Mouse (Mus musculus) liver, postnatal 0 days (tissue): Measurements from ENCODE around the gene Mansc4. TPM values are rescaled to one million over a fixed set of nuclear protein-coding genes. Genes with fewer than 3 reads are reported as not detected.

Source experiments
- ATAC-seq: fragments of 200-750 bp; cut with Nextera tagmentation; 2 replicates; pipeline ENCODE4 v1.8.0; 2017; ENCODE audit warnings: mild to moderate bottlenecking, moderate library complexity
- DNase-seq: peaks from one replicate; pipeline ENCODE4 v3.0.0-alpha.2; 2016
- H3K27ac ChIP-seq: fragments of 300-500 bp; sonication (generic); 2 replicates; pipeline ENCODE4 v1.5.1; 2014; ENCODE audit warnings: antibody characterized with exemption, moderate library complexity, mild to moderate bottlenecking, low read depth
- H3K27me3 ChIP-seq: fragments of 300-500 bp; sonication (generic); 2 replicates; pipeline ENCODE4 v1.6.1; 2014; ENCODE audit warnings: low read length, control low read depth, mixed read lengths; ENCODE audit not compliant: insufficient read depth
- H3K36me3 ChIP-seq: fragments of 300-500 bp; sonication (generic); replicated peaks from 2 replicates; pipeline ENCODE4 v1.6.1; 2014; ENCODE audit warnings: mild to moderate bottlenecking, control low read depth, low read length, moderate library complexity, mixed read lengths; ENCODE audit not compliant: insufficient read depth
- H3K4me1 ChIP-seq: fragments of 300-500 bp; sonication (generic); 2 replicates; pipeline ENCODE4 v1.6.1; 2014; ENCODE audit warnings: antibody characterized with exemption, mild to moderate bottlenecking, control low read depth; ENCODE audit not compliant: insufficient read depth
- H3K4me2 ChIP-seq: fragments of 300-500 bp; sonication (generic); 2 replicates; pipeline ENCODE4 v1.6.1; 2014; ENCODE audit warnings: low read depth, mild to moderate bottlenecking, low read length, moderate library complexity, mixed read lengths
- H3K4me3 ChIP-seq: fragments of 300-500 bp; sonication (generic); 2 replicates; pipeline ENCODE4 v1.5.1; 2014; ENCODE audit warnings: low read depth, low read length
- H3K9ac ChIP-seq: fragments of 300-500 bp; sonication (generic); replicated peaks from 2 replicates; pipeline ENCODE4 v1.6.1; 2014; ENCODE audit warnings: mild to moderate bottlenecking, moderate library complexity
- H3K9me3 ChIP-seq: fragments of 300-500 bp; sonication (generic); 2 replicates; pipeline ENCODE4 v1.6.1; 2016; ENCODE audit warnings: mild to moderate bottlenecking, control low read depth, low read length, mixed read lengths
- CTCF ChIP-seq: sonication (generic); IDR thresholded peaks from 2 replicates; pipeline ENCODE4 v1.5.1; 2016; ENCODE audit warnings: antibody characterized with exemption, low read depth
- EP300 ChIP-seq: IDR thresholded peaks from 2 replicates; pipeline ENCODE4 v1.6.1; 2016; ENCODE audit warnings: antibody characterized with exemption, low read depth, mild to moderate bottlenecking
- WGBS: fragments of 180-500 bp; shearing (Covaris S2); extraction: QIAGEN DNeasy Blood & Tissue Kit; methylation state at CpG from one replicate; pipeline ENCODE4 v1.1.7; 2014; ENCODE audit not compliant: insufficient replicate concordance; 5-methylcytosine and 5-hydroxymethylcytosine counted together
- polyA plus RNA-seq: library from polyadenylated mRNA; unstranded; fragments of >200 nt; fragmentation: Nextera tagmentation; extraction: Ambion mirVana; gene quantifications from 2 replicates; pipeline ENCODE4 v1.2.1, GENCODE M21; 2015

Mansc4 gene
- polyA plus RNA-seq, 1 experiment from 2014 or later: not detected

GRCm38 (mm10) chr6:147053785-147054646 lies 32.8 kb downstream of the Mansc4 start:
- Histone ChIP-seq H3K36me3 (peaks cover 52% of the 10 kb centered on the region), H3K4me1 (no peaks in the 10 kb centered on the region), H3K9ac (no peak overlapping the region), H3K9me3 (no peaks in the 10 kb centered on the region), H3K27me3 (no peaks in the 10 kb centered on the region), H3K4me3 (no peak overlapping the region), H3K27ac (no peak overlapping the region), H3K4me2 (no peak overlapping the region)
- DNase-seq (peak; percentile 5), ATAC-seq (no peak)
- no peak for TF ChIP-seq EP300
- TF ChIP-seq CTCF: no peak
- WGBS: 89% methylated on average over 19 of the region's 19 CpGs

GRCm38 (mm10) chr6:147052440-147052839 lies 34.4 kb downstream of the Mansc4 start:
- no peak for TF ChIP-seq EP300
- TF ChIP-seq CTCF: no peak
- Histone ChIP-seq H3K27ac (no peak overlapping the region), H3K36me3 (peaks cover 56% of the 10 kb centered on the region), H3K27me3 (no peaks in the 10 kb centered on the region), H3K9me3 (no peaks in the 10 kb centered on the region), H3K4me1 (no peaks in the 10 kb centered on the region), H3K9ac (no peak overlapping the region), H3K4me2 (0 out of 2 replicates have a peak overlapping the region, but pooled peaks have one; percentile 9), H3K4me3 (no peak overlapping the region)
- 0 out of 2 replicates have a peak, but pooled peaks have one; percentile 5 for ATAC-seq
- DNase-seq: peak; percentile 10
- WGBS: 75% methylated on average over 9 of the region's 9 CpGs

DNA sequence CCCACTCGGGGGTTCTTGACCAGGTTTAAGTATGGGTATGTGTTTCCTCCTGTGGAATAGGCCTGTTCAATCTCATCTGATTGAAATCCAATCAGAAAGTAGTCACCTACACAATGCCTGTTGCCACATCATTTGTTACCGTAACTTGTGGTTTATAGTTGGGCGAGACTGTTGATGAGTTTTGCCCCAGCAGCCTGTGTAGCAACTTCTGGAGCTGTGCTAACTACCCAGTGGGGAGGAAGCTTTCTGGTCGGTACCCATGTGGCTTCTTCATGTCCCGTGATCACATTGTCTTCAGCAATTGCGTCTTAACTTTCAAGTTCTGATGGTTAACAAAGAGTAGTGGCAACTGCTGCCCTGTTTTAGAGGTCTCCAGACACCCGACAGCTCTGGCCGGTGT lies 35.2 kb downstream of the Mansc4 start:
- ATAC-seq: peak; percentile 77
- TF ChIP-seq EP300 (no peak), CTCF (no peak)
- H3K9me3 ChIP-seq: no peaks in the 10 kb centered on the region
- peak; percentile 20 for DNase-seq
- no peak overlapping the region for H3K4me3 ChIP-seq
- 0 out of 2 replicates have a peak overlapping the region, but pooled peaks have one; percentile 2 for H3K27ac ChIP-seq
- H3K27me3 ChIP-seq: no peaks in the 10 kb centered on the region
- H3K36me3 ChIP-seq: peaks cover 53% of the 10 kb centered on the region
- H3K4me2 ChIP-seq: no peak overlapping the region
- WGBS: 73% methylated on average over 8 of the region's 8 CpGs
- no peak overlapping the region for H3K9ac ChIP-seq
- H3K4me1 ChIP-seq: no peaks in the 10 kb centered on the region

DNA sequence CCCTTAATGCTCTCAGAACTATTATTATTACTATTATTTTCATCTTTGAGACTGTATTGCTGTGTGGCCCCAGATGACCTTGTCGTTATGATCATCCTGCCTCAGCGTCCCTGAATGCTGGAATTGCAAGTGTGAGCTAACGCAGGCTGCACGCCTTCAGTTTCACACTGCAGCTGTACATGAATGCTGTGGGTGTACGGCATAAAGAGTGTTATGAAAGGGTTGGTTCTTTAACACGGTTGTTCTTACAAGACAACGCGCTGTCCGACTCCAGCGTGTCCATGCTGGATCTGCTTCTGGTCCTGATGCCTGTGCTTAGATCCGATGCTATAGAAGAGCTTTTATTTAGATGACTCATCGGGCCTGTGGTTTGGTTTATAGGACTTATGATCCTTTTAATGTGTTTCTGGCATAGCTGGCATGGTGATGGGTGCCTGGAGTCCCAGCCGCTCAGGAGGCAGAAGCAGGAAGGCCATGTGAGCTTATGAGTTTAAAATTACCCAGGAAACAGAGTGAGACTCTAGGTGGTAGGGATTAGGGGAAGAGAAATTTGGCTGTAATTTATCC lies 37.5 kb downstream of the Mansc4 start:
- H3K4me2 ChIP-seq: no peak overlapping the region
- H3K4me3 ChIP-seq: no peak overlapping the region
- TF ChIP-seq EP300 (no peak), CTCF (no peak)
- no peaks in the 10 kb centered on the region for H3K9me3 ChIP-seq
- H3K36me3 ChIP-seq: peaks cover 37% of the 10 kb centered on the region
- ATAC-seq (no peak), DNase-seq (peak; percentile 5)
- H3K27me3 ChIP-seq: no peaks in the 10 kb centered on the region
- no peak overlapping the region for H3K27ac ChIP-seq
- 90% methylated on average over 13 of the region's 13 CpGs for WGBS
- peaks cover 2% of the 10 kb centered on the region for H3K4me1 ChIP-seq
- H3K9ac ChIP-seq: no peak overlapping the region

DNA sequence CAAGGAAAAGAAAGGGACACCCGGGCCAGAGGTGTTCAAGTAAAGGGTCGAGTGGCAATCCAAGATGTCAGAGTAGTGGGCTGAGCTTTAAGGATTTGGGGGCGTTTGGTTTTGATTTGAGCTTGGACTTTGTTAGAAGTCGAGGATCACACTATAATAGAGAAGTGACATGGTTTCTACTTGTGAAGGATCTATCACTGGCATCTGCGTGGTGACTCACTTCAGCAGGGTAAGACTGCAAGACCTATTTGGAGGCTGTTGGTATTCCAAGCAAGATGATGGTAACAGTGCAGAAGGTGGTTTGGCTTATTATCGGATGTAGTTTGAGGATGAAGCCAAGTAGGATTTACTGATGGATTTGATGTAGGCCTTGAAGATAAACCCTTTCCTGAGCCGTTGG lies 43.2 kb downstream of the Mansc4 start:
- peak; percentile 10 for DNase-seq
- Histone ChIP-seq H3K27ac (no peak overlapping the region), H3K9me3 (no peaks in the 10 kb centered on the region), H3K36me3 (peaks cover 10% of the 10 kb centered on the region; the same call in 1 of the 2 replicates), H3K9ac (peak overlapping the region; percentile 95), H3K4me2 (peak overlapping the region; percentile 89), H3K4me3 (peak overlapping the region; percentile 97), H3K4me1 (peaks cover 18% of the 10 kb centered on the region), H3K27me3 (no peaks in the 10 kb centered on the region)
- no peak for TF ChIP-seq EP300
- no peak for TF ChIP-seq CTCF
- 37% methylated on average over 7 of the region's 7 CpGs for WGBS
- ATAC-seq: no peak
